Mouse (Mus musculus): ENCODE results near the gene Ppp1r21.

Ppp1r21 gene

GRCm38 (mm10) chr17:88530667-88531066 is 749 bp downstream of the Ppp1r21 start:
- DNase-seq, result peak; percentile 28 to 29

- DNase-seq, result no peak
These were observed 1.3 kb downstream of the Ppp1r21 start for GRCm38 (mm10) chr17:88531176-88531575.

- no peak for DNase-seq
These were observed 8.0 kb downstream of the Ppp1r21 start for GRCm38 (mm10) chr17:88537842-88538430.

- DNase-seq, result no peak
These were observed 13.0 kb downstream of the Ppp1r21 start for GRCm38 (mm10) chr17:88542771-88543416.

- DNase-seq, result no peak
These were observed 13.5 kb downstream of the Ppp1r21 start for GRCm38 (mm10) chr17:88543417-88543782.

- no peak for DNase-seq
These were observed 15.4 kb downstream of the Ppp1r21 start for GRCm38 (mm10) chr17:88545217-88545784.

- DNase-seq, result no peak
These were observed 16.8 kb downstream of the Ppp1r21 start for GRCm38 (mm10) chr17:88546745-88547144.

- no peak for DNase-seq
These were observed 19.7 kb downstream of the Ppp1r21 start for GRCm38 (mm10) chr17:88549411-88550191.

GRCm38 (mm10) chr17:88550351-88550750 is 20.4 kb downstream of the Ppp1r21 start:
- DNase-seq, result no peak

GRCm38 (mm10) chr17:88550981-88551940 is 21.3 kb downstream of the Ppp1r21 start:
- peak; percentile 16 to 19 for DNase-seq

- no peak for DNase-seq
These were observed 22.6 kb downstream of the Ppp1r21 start for GRCm38 (mm10) chr17:88552556-88552955.

- no peak for DNase-seq
These were observed 23.1 kb downstream of the Ppp1r21 start for GRCm38 (mm10) chr17:88553001-88553449.

- DNase-seq, result no peak
These were observed 23.7 kb downstream of the Ppp1r21 start for GRCm38 (mm10) chr17:88553473-88554087.

GRCm38 (mm10) chr17:88556176-88556575 is 26.3 kb downstream of the Ppp1r21 start:
- DNase-seq, result no peak

GRCm38 (mm10) chr17:88556688-88557087 is 26.8 kb downstream of the Ppp1r21 start:
- peak in 1 of 2 experiments; percentile 25 for DNase-seq

GRCm38 (mm10) chr17:88558168-88558842 is 28.4 kb downstream of the Ppp1r21 start:
- no peak for DNase-seq

GRCm38 (mm10) chr17:88563611-88564010 is 33.7 kb downstream of the Ppp1r21 start:
- no peak for DNase-seq

GRCm38 (mm10) chr17:88569807-88570540 is 40.1 kb downstream of the Ppp1r21 start:
- DNase-seq, result no peak

- DNase-seq, result no peak
These were observed 40.9 kb downstream of the Ppp1r21 start for GRCm38 (mm10) chr17:88570784-88571183.

GRCm38 (mm10) chr17:88574811-88575210 is 44.9 kb downstream of the Ppp1r21 start:
- no peak for DNase-seq

All from B cell, adult 2 months (primary cell).